Mouse (Mus musculus): ENCODE data around the gene Ccm2.

Ccm2 gene

GRCm38 (mm10) chr11:6581560-6581959 lies 34.9 kb downstream of the Ccm2 start:
- DNase-seq (ENCODE audit: low spot score) = no peak

GRCm38 (mm10) chr11:6585748-6586147 lies 39.1 kb downstream of the Ccm2 start:
- DNase-seq (ENCODE audit: low spot score) = no peak

- DNase-seq (ENCODE audit: low spot score) = no peak
These were observed 40.0 kb downstream of the Ccm2 start for GRCm38 (mm10) chr11:6586660-6587059.

- no peak for DNase-seq (ENCODE audit: low spot score)
These were observed 40.7 kb downstream of the Ccm2 start for GRCm38 (mm10) chr11:6587249-6587940.

GRCm38 (mm10) chr11:6588295-6588694 lies 41.6 kb downstream of the Ccm2 start:
- DNase-seq (ENCODE audit: low spot score) = no peak

- no peak for DNase-seq (ENCODE audit: low spot score)
These were observed 43.2 kb downstream of the Ccm2 start for GRCm38 (mm10) chr11:6589838-6590237.

- DNase-seq (ENCODE audit: low spot score) = no peak
These were observed 44.4 kb downstream of the Ccm2 start for GRCm38 (mm10) chr11:6590933-6591675.

GRCm38 (mm10) chr11:6593406-6593805 lies 46.7 kb downstream of the Ccm2 start:
- no peak for DNase-seq (ENCODE audit: low spot score)

- DNase-seq (ENCODE audit: low spot score) = no peak
These were observed 48.2 kb downstream of the Ccm2 start for GRCm38 (mm10) chr11:6594845-6595244.

GRCm38 (mm10) chr11:6595339-6595738 lies 48.7 kb downstream of the Ccm2 start:
- no peak for DNase-seq (ENCODE audit: low spot score)

GRCm38 (mm10) chr11:6596205-6596604 lies 49.5 kb downstream of the Ccm2 start:
- DNase-seq (ENCODE audit: low spot score) = no peak

GRCm38 (mm10) chr11:6596616-6597015 lies 49.9 kb downstream of the Ccm2 start:
- DNase-seq (ENCODE audit: low spot score) = no peak

GRCm38 (mm10) chr11:6597523-6597922 lies 50.8 kb downstream of the Ccm2 start:
- no peak for DNase-seq (ENCODE audit: low spot score)

- DNase-seq (ENCODE audit: low spot score) = no peak
These were observed 51.7 kb downstream of the Ccm2 start for GRCm38 (mm10) chr11:6598191-6598889.

- no peak for DNase-seq (ENCODE audit: low spot score)
These were observed 52.5 kb downstream of the Ccm2 start for GRCm38 (mm10) chr11:6599011-6599681.

GRCm38 (mm10) chr11:6599831-6600230 lies 53.1 kb downstream of the Ccm2 start:
- peak; percentile 60 for DNase-seq (ENCODE audit: low spot score)

GRCm38 (mm10) chr11:6600284-6600944 lies 53.7 kb downstream of the Ccm2 start:
- DNase-seq (ENCODE audit: low spot score) = no peak

GRCm38 (mm10) chr11:6601649-6602480 lies 55.2 kb downstream of the Ccm2 start:
- DNase-seq (ENCODE audit: low spot score) = no peak

GRCm38 (mm10) chr11:6602662-6603061 lies 56.0 kb downstream of the Ccm2 start:
- DNase-seq (ENCODE audit: low spot score) = no peak

- no peak for DNase-seq (ENCODE audit: low spot score)
These were observed 56.5 kb downstream of the Ccm2 start for GRCm38 (mm10) chr11:6603224-6603623.
